Mouse (Mus musculus) hindbrain, embryonic 14.5 days (tissue): ENCODE measurements around the gene Sytl2. TPM values are rescaled to one million over a fixed set of nuclear protein-coding genes. Genes with fewer than 3 reads are reported as not detected.

Experiments
- ATAC-seq: fragments of 200-750 bp; cut with Nextera tagmentation; 2 replicates; pipeline ENCODE4 v1.8.0; 2017; ENCODE audit warnings: moderate number of reproducible peaks, mild to moderate bottlenecking, moderate TSS enrichment, moderate library complexity; ENCODE audit not compliant: low FRiP score
- DNase-seq: peaks from one replicate; pipeline ENCODE4 v3.0.0-alpha.2; 2015; ENCODE audit warnings: low spot score
- H3K27ac ChIP-seq: fragments of 300-500 bp; sonication (generic); 2 replicates; pipeline ENCODE4 v1.5.1; 2014; ENCODE audit warnings: mild to moderate bottlenecking, moderate library complexity
- H3K27me3 ChIP-seq: fragments of 300-500 bp; sonication (generic); 2 replicates; pipeline ENCODE4 v1.6.1; 2014; ENCODE audit warnings: mild to moderate bottlenecking, low read length, mixed read lengths; ENCODE audit not compliant: control insufficient read depth, insufficient read depth
- H3K36me3 ChIP-seq: fragments of 300-500 bp; sonication (generic); replicated peaks from 2 replicates; pipeline ENCODE4 v1.6.1; 2014; ENCODE audit not compliant: control insufficient read depth, insufficient read depth
- H3K4me1 ChIP-seq: fragments of 300-500 bp; sonication (generic); replicated peaks from 2 replicates; pipeline ENCODE4 v1.6.1; 2014; ENCODE audit warnings: antibody characterized with exemption, low read length, mixed read lengths; ENCODE audit not compliant: control insufficient read depth, insufficient read depth
- H3K4me2 ChIP-seq: fragments of 300-500 bp; sonication (generic); replicated peaks from 2 replicates; pipeline ENCODE4 v1.6.1; 2014; ENCODE audit warnings: mild to moderate bottlenecking, moderate library complexity
- H3K4me3 ChIP-seq: fragments of 300-500 bp; sonication (generic); replicated peaks from 2 replicates; pipeline ENCODE4 v1.5.1; 2014; ENCODE audit warnings: mild to moderate bottlenecking, low read length
- H3K9ac ChIP-seq: fragments of 300-500 bp; sonication (generic); 2 replicates; pipeline ENCODE4 v1.6.1; 2014
- H3K9me3 ChIP-seq: fragments of 300-500 bp; sonication (generic); 2 replicates; pipeline ENCODE4 v1.6.1; 2016; ENCODE audit warnings: low read length; ENCODE audit not compliant: control insufficient read depth
- WGBS: fragments of 180-500 bp; shearing (Covaris S2); extraction: QIAGEN DNeasy Blood & Tissue Kit; methylation state at CpG from one replicate; pipeline ENCODE4 v1.1.7; 2014; 5-methylcytosine and 5-hydroxymethylcytosine counted together
- polyA plus RNA-seq: library from polyadenylated mRNA; unstranded; fragments of >200 nt; fragmentation: Nextera tagmentation; extraction: Ambion mirVana; gene quantifications from 2 replicates; pipeline ENCODE4 v1.2.1, GENCODE M21; 2014

Sytl2 gene
- polyA plus RNA-seq, 1 experiment from 2014 or later: 8.0 TPM

- Histone ChIP-seq H3K9ac (no peak overlapping the region), H3K36me3 (no peaks in the 10 kb centered on the region), H3K9me3 (no peaks in the 10 kb centered on the region), H3K4me2 (no peak overlapping the region), H3K27me3 (no peaks in the 10 kb centered on the region), H3K27ac (no peak overlapping the region), H3K4me3 (no peak overlapping the region), H3K4me1 (no peaks in the 10 kb centered on the region)
- 93% methylated on average over 12 of the region's 12 CpGs for WGBS
- DNase-seq (no peak), ATAC-seq (no peak)
These were observed 51.6 kb downstream of the Sytl2 start for GRCm38 (mm10) chr7:90353488-90354228.

- Histone ChIP-seq H3K4me3 (no peak overlapping the region), H3K9me3 (no peaks in the 10 kb centered on the region), H3K36me3 (no peaks in the 10 kb centered on the region), H3K27me3 (no peaks in the 10 kb centered on the region), H3K27ac (no peak overlapping the region), H3K4me1 (no peaks in the 10 kb centered on the region), H3K4me2 (no peak overlapping the region), H3K9ac (no peak overlapping the region)
- 93% methylated on average over 2 of the region's 2 CpGs for WGBS
- DNase-seq (no peak), ATAC-seq (no peak)
These were observed 52.2 kb downstream of the Sytl2 start for GRCm38 (mm10) chr7:90354229-90354604.

GRCm38 (mm10) chr7:90355454-90355853 is 53.4 kb downstream of the Sytl2 start:
- Histone ChIP-seq H3K27ac (no peak overlapping the region), H3K4me2 (no peak overlapping the region), H3K9me3 (no peaks in the 10 kb centered on the region), H3K4me1 (no peaks in the 10 kb centered on the region), H3K27me3 (no peaks in the 10 kb centered on the region), H3K9ac (no peak overlapping the region), H3K4me3 (no peak overlapping the region), H3K36me3 (no peaks in the 10 kb centered on the region)
- DNase-seq (no peak), ATAC-seq (no peak)
- 95% methylated on average over 3 of the region's 3 CpGs for WGBS

GRCm38 (mm10) chr7:90355995-90356394 is 53.9 kb downstream of the Sytl2 start:
- WGBS: 54% methylated on average over 2 of the region's 2 CpGs
- Histone ChIP-seq H3K36me3 (no peaks in the 10 kb centered on the region), H3K4me2 (no peak overlapping the region), H3K9ac (no peak overlapping the region), H3K4me1 (no peaks in the 10 kb centered on the region), H3K4me3 (no peak overlapping the region), H3K27ac (no peak overlapping the region), H3K9me3 (no peaks in the 10 kb centered on the region), H3K27me3 (no peaks in the 10 kb centered on the region)
- no peak for DNase-seq
- ATAC-seq: no peak

GRCm38 (mm10) chr7:90362788-90363187 is 60.7 kb downstream of the Sytl2 start:
- no peaks in the 10 kb centered on the region for H3K27me3 ChIP-seq
- no peaks in the 10 kb centered on the region for H3K9me3 ChIP-seq
- no peak overlapping the region for H3K27ac ChIP-seq
- no peak for DNase-seq
- 76% methylated on average over 7 of the region's 7 CpGs for WGBS
- no peak for ATAC-seq
- H3K36me3 ChIP-seq: no peaks in the 10 kb centered on the region
- H3K4me3 ChIP-seq: no peak overlapping the region
- H3K9ac ChIP-seq: no peak overlapping the region
- H3K4me1 ChIP-seq: no peaks in the 10 kb centered on the region
- H3K4me2 ChIP-seq: no peak overlapping the region

GRCm38 (mm10) chr7:90370071-90370851 is 68.2 kb downstream of the Sytl2 start:
- H3K4me2 ChIP-seq: no peak overlapping the region

GRCm38 (mm10) chr7:90372804-90373203 is 70.8 kb downstream of the Sytl2 start:
- H3K4me2 ChIP-seq: no peak overlapping the region
- DNase-seq (no peak), ATAC-seq (no peak)
- H3K27ac ChIP-seq: no peak overlapping the region
- H3K36me3 ChIP-seq: no peaks in the 10 kb centered on the region
- H3K9ac ChIP-seq: no peak overlapping the region
- H3K9me3 ChIP-seq: no peaks in the 10 kb centered on the region
- no peaks in the 10 kb centered on the region for H3K27me3 ChIP-seq
- H3K4me3 ChIP-seq: no peak overlapping the region
- 65% methylated on average over 4 of the region's 4 CpGs for WGBS
- no peaks in the 10 kb centered on the region for H3K4me1 ChIP-seq

More at GRCm38 (mm10) chr7:90370071-90370851, 68.2 kb downstream of the Sytl2 start:
- Histone ChIP-seq H3K36me3 (no peaks in the 10 kb centered on the region), H3K27me3 (no peaks in the 10 kb centered on the region), H3K9me3 (no peaks in the 10 kb centered on the region), H3K27ac (no peak overlapping the region), H3K4me1 (no peaks in the 10 kb centered on the region), H3K4me3 (no peak overlapping the region), H3K9ac (no peak overlapping the region)
- 80% methylated on average over 6 of the region's 6 CpGs for WGBS
- no peak for DNase-seq
- no peak for ATAC-seq

GRCm38 (mm10) chr7:90384411-90384810 is 82.4 kb downstream of the Sytl2 start:
- 90% methylated on average over 2 of the region's 2 CpGs for WGBS
- Histone ChIP-seq H3K4me3 (no peak overlapping the region), H3K4me2 (no peak overlapping the region), H3K4me1 (peaks cover 10% of the 10 kb centered on the region; the same call in 1 of the 2 replicates), H3K9ac (no peak overlapping the region), H3K27me3 (no peaks in the 10 kb centered on the region), H3K36me3 (no peaks in the 10 kb centered on the region), H3K9me3 (no peaks in the 10 kb centered on the region), H3K27ac (no peak overlapping the region)
- ATAC-seq (no peak), DNase-seq (no peak)

- Histone ChIP-seq H3K36me3 (no peaks in the 10 kb centered on the region), H3K27me3 (no peaks in the 10 kb centered on the region), H3K4me3 (peak overlapping the region; percentile 31), H3K4me2 (peak overlapping the region; percentile 57), H3K4me1 (peaks cover 10% of the 10 kb centered on the region; the same call in 1 of the 2 replicates), H3K9ac (peak overlapping the region; percentile 49), H3K27ac (peak overlapping the region; percentile 33; the same call in 1 of the 2 replicates), H3K9me3 (no peaks in the 10 kb centered on the region)
- ATAC-seq: peak; percentile 86
- WGBS: 0% methylated on average over 8 of the region's 8 CpGs
- DNase-seq: peak; percentile 63
These were observed 84.9 kb downstream of the Sytl2 start for GRCm38 (mm10) chr7:90386885-90387459.
